Mouse (Mus musculus) embryonic fibroblast, embryonic 13.5 days (primary cell): ENCODE results near the gene Henmt1.

ENCODE experiments used
- CTCF ChIP-seq: IDR thresholded peaks from 2 replicates; pipeline ENCODE4 v1.5.1; 2011; ENCODE audit warnings: mild to moderate bottlenecking, control low read depth, low read length, moderate library complexity, borderline replicate concordance; ENCODE audit not compliant: insufficient read depth
- POLR2A ChIP-seq: IDR thresholded peaks from 2 replicates; pipeline ENCODE4 v1.6.1; 2011; ENCODE audit warnings: low read depth, mild to moderate bottlenecking, control low read depth, low read length, moderate library complexity

GRCm38 (mm10) chr3:108918852-108919251 is 20.8 kb upstream of the Henmt1 start:
- TF ChIP-seq CTCF: no peak
- TF ChIP-seq POLR2A: no peak
